Mouse (Mus musculus) cortical plate, adult 2 months (tissue): ENCODE data around the gene Tomm20. TPM values are rescaled to one million over a fixed set of nuclear protein-coding genes. Genes with fewer than 3 reads are reported as not detected.
"Not testable (repeated sequence)": the region's sequence is repeated elsewhere in the genome, so short reads cannot be mapped to it uniquely, and the experiment has no call there.

Source experiments
- H3K27ac ChIP-seq: fragments of 200-500 bp; 2 replicates; pipeline ENCODE4 v1.5.1; 2012; ENCODE audit warnings: low read length, control low read depth, inconsistent platforms; ENCODE audit not compliant: insufficient read depth
- H3K4me1 ChIP-seq: fragments of 200-500 bp; 2 replicates; pipeline ENCODE4 v1.6.1; 2011; ENCODE audit warnings: low read length; ENCODE audit not compliant: control insufficient read depth, insufficient read depth
- H3K4me3 ChIP-seq: fragments of 200-500 bp; 2 replicates; pipeline ENCODE4 v1.5.1; 2011; ENCODE audit warnings: mild to moderate bottlenecking, low read length, control low read depth; ENCODE audit not compliant: insufficient read depth
- CTCF ChIP-seq: fragments of 200-500 bp; IDR thresholded peaks from 2 replicates; pipeline ENCODE4 v1.5.1; 2011; ENCODE audit warnings: mild to moderate bottlenecking, control low read depth, low read length; ENCODE audit not compliant: insufficient read depth; ENCODE audit errors: extremely low read depth
- POLR2A ChIP-seq: fragments of 200-500 bp; IDR thresholded peaks from 2 replicates; pipeline ENCODE4 v1.6.1; 2011; ENCODE audit warnings: mild to moderate bottlenecking, low read length, control low read depth; ENCODE audit not compliant: insufficient read depth; ENCODE audit errors: extremely low read depth
- polyA plus RNA-seq: library from polyadenylated mRNA; depleted of rRNA; stranded (reverse); fragments of >200 nt; gene quantifications from 2 replicates; pipeline ENCODE4 v1.2.3, GENCODE M21; 2012; rRNA removed

Tomm20 gene
- polyA plus RNA-seq, 1 experiment: 113 TPM

DNA sequence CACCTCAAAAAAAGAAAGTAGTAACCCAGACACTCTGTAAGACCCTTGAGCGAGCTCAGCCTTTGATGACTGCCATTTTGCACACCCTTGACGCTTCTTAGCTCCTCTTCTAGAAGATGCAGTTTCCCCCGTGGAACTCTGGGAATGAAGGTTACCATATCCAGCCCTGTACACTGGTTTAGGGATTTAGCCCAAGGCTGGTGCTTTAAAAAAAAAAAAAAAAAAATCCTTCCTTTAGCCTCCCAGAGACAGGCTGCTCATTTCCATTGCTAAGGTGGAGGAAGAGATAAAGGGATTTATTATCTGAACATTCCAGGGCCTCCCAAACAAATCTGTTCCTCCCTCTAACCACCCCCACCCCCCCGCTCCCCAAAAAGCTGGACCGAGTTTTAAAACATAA, 61.9 kb downstream of the Tomm20 start:
- Histone ChIP-seq H3K27ac (no peak overlapping the region), H3K4me3 (no peak overlapping the region), H3K4me1 (peaks cover 5% of the 10 kb centered on the region; the same call in 1 of the 2 replicates)
- TF ChIP-seq POLR2A: no peak
- no peak for TF ChIP-seq CTCF

DNA sequence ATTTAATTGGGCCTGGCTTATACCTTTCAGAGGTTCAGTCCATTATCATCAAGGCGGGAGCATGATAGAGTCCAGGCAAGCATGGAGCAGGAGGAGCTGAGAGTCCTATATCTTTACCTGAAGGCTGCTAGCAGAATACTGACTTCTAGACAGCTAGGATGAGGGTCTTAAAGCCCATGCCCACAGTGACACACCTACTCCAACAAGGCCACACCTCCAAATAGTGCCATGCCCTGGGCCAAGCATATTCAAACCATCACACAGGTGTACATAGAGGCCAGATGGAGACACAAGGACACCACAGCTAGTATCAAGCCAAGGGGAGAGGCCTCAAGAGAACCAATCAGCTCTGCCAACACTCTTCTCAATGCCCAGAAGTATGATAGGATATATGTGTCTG, 63.1 kb downstream of the Tomm20 start:
- H3K4me1 ChIP-seq, H3K4me3 ChIP-seq, H3K27ac ChIP-seq: not testable (repeated sequence)

DNA sequence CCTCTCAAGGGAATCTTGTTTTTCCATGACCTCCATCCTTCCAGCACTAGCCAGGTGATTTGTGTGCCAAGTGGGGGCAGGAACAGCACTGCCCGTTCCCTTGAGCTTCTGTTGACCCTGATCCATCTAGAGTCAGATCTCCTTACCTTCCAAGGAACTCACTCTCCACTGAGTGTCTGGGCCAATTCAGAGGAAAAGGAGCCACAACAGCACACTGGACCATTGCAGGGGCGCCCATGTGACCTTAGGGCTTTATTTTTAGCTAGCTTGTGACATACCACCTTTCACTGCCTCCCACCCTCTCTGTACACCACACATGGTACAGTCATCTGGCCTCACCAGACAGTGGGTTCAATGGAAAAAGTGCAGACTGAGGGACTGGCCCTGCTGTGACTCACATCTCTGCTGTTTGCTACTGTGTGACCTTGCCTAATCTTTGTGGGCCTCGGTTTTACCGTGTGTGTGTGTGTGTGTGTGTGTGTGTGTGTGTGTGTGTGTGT, 64.0 kb downstream of the Tomm20 start:
- Histone ChIP-seq H3K4me3 (no peak overlapping the region), H3K4me1 (peaks cover 5% of the 10 kb centered on the region; the same call in 1 of the 2 replicates), H3K27ac (no peak overlapping the region)
- no peak for TF ChIP-seq CTCF
- TF ChIP-seq POLR2A: no peak

Other genes starting within 250 kb of the Tomm20 start
- gene Rbm34, start 25.2 kb upstream of the Tomm20 start, polyA plus RNA-seq: 9.3 and 10.5 TPM in 2 replicates
- 10.3 and 11.3 TPM in 2 replicates for gene Pard3, start 118.0 kb upstream of the Tomm20 start, polyA plus RNA-seq